Mouse (Mus musculus): ENCODE measurements at regions not wholly inside any gene's neighbourhood (a gene's known extent, or its start where the extent isn't known, plus 50 kb on each side); places are given as distances from the start of the nearest gene placed in this dataset.

GRCm38 (mm10) chr17:48688944-48689343 lies 234.2 kb downstream of the Unc5cl start:
- TF ChIP-seq POLR2AphosphoS2 (IDR thresholded peaks at IDR 0.05; ENCODE audit: insufficient read length, low read depth) (no peak), CEBPB (IDR thresholded peaks at IDR 0.05; ENCODE audit: insufficient read depth, poor library complexity, severe bottlenecking) (no peak), POLR2A (IDR thresholded peaks at IDR 0.05; ENCODE audit: insufficient read length, low read depth) (no peak), MYOG (IDR thresholded peaks at IDR 0.05; ENCODE audit: control insufficient read depth in 1 of 3, insufficient read depth in 1 of 3, insufficient read length in 2 of 3, low read depth in 2 of 3) (no peak), REST (IDR thresholded peaks at IDR 0.05; ENCODE audit: insufficient read depth, insufficient read length) (no peak), E2F4 (IDR thresholded peaks at IDR 0.05; ENCODE audit: insufficient read depth) (no peak), TCF12 (IDR thresholded peaks at IDR 0.05; ENCODE audit: insufficient read depth, poor library complexity, severe bottlenecking) (no peak), USF1 (IDR thresholded peaks at IDR 0.05; ENCODE audit: low read depth) (no peak), MYOD1 (IDR thresholded peaks at IDR 0.05; ENCODE audit: control insufficient read depth in 1 of 3, insufficient read length in 2 of 3, low read depth in 2 of 3) (no peak), MAX (IDR thresholded peaks at IDR 0.05; ENCODE audit: low read depth) (no peak)
